Mouse (Mus musculus): ENCODE results near the gene Kcnh2.

The Kcnh2 gene

GRCm38 (mm10) chr5:24378700-24379099, 27.3 kb upstream of the Kcnh2 start:
- DNase-seq (ENCODE audit: low read depth) = no peak

- no peak for DNase-seq (ENCODE audit: low read depth)
These were observed 23.4 kb upstream of the Kcnh2 start for GRCm38 (mm10) chr5:24374666-24375328.

GRCm38 (mm10) chr5:24374216-24374615, 22.8 kb upstream of the Kcnh2 start:
- no peak for DNase-seq (ENCODE audit: low read depth)

GRCm38 (mm10) chr5:24373807-24374206, 22.4 kb upstream of the Kcnh2 start:
- no peak for DNase-seq (ENCODE audit: low read depth)

GRCm38 (mm10) chr5:24369767-24370166, 18.4 kb upstream of the Kcnh2 start:
- DNase-seq (ENCODE audit: low read depth) = no peak

GRCm38 (mm10) chr5:24366426-24366825, 15.0 kb upstream of the Kcnh2 start:
- DNase-seq (ENCODE audit: low read depth) = no peak

GRCm38 (mm10) chr5:24365528-24365927, 14.1 kb upstream of the Kcnh2 start:
- DNase-seq (ENCODE audit: low read depth) = no peak

- no peak for DNase-seq (ENCODE audit: low read depth)
These were observed 13.6 kb upstream of the Kcnh2 start for GRCm38 (mm10) chr5:24364963-24365362.

GRCm38 (mm10) chr5:24364508-24364907, 13.1 kb upstream of the Kcnh2 start, which contains the start of gene Nos3:
Gene Nos3 (plus strand): TSS chr5:24364810.
- no peak for DNase-seq (ENCODE audit: low read depth)

GRCm38 (mm10) chr5:24364061-24364460, 12.7 kb upstream of the Kcnh2 start:
- DNase-seq (ENCODE audit: low read depth) = no peak

- no peak for DNase-seq (ENCODE audit: low read depth)
These were observed 12.1 kb upstream of the Kcnh2 start for GRCm38 (mm10) chr5:24363467-24363866.

GRCm38 (mm10) chr5:24360792-24361454, 9.5 kb upstream of the Kcnh2 start:
- DNase-seq (ENCODE audit: low read depth) = peak; percentile 54

- DNase-seq (ENCODE audit: low read depth) = peak; percentile 59
These were observed 6.1 kb upstream of the Kcnh2 start for GRCm38 (mm10) chr5:24357461-24357860.

- DNase-seq (ENCODE audit: low read depth) = no peak
These were observed 5.4 kb upstream of the Kcnh2 start for GRCm38 (mm10) chr5:24356764-24357163.

- DNase-seq (ENCODE audit: low read depth) = no peak
These were observed 1.9 kb upstream of the Kcnh2 start for GRCm38 (mm10) chr5:24353327-24353726.

GRCm38 (mm10) chr5:24352251-24352859, 951 bp upstream of the Kcnh2 start:
- no peak for DNase-seq (ENCODE audit: low read depth)

GRCm38 (mm10) chr5:24351701-24352171, 332 bp upstream of the Kcnh2 start:
- DNase-seq (ENCODE audit: low read depth) = no peak

- no peak for DNase-seq (ENCODE audit: low read depth)
These were observed 713 bp downstream of the Kcnh2 start for GRCm38 (mm10) chr5:24350531-24351250.

GRCm38 (mm10) chr5:24350073-24350472, 1.3 kb downstream of the Kcnh2 start:
- no peak for DNase-seq (ENCODE audit: low read depth)

- DNase-seq (ENCODE audit: low read depth) = no peak
These were observed 2.9 kb downstream of the Kcnh2 start for GRCm38 (mm10) chr5:24348546-24348945.

GRCm38 (mm10) chr5:24348128-24348527, 3.3 kb downstream of the Kcnh2 start:
- no peak for DNase-seq (ENCODE audit: low read depth)

- no peak for DNase-seq (ENCODE audit: low read depth)
These were observed 4.1 kb downstream of the Kcnh2 start for GRCm38 (mm10) chr5:24347186-24347875.
